In the genomic region with DNA sequence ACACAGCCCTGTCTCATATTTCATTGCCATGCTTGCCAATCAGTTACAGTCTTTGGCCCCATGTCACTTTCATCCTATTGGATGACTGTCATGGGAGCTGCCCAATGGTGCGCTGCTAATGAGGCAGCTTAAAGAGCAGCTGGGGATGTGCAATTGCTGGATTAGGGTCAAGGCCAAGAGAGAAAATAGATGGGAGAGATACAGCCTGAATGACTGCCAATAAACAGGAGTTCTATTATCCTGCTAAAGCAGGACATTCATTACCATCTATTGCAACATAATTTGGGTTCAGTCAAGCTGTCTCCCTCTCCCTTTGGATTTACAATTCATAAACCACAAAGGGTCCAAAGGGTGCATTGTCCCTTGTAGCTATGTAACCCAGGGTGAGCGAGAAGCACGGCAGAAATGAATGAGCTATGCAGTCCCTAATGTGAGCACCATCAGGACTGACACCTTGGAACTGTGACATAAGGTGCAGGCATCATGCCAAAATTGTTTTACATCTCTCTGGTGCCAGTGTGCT, we compare ENCODE assay signal across 11 mouse cellular contexts.
DNase-seq lines count a peak whose midpoint lies in the region; ATAC-seq and TF ChIP-seq lines count a peak whose summit lies in the region.
"Had no signal": no experiment of that assay in that cellular context is flagged by ENCODE, and none has a peak within 500 bp of the region (broad histone marks: within the 10 kb centered on the region; RNA-seq: fewer than 3 reads in every experiment).

No protein-coding gene starts in this region.

- no peaks in the 10 kb centered on the region for H3K27me3 ChIP-seq in forebrain, embryonic 11.5 days (ENCODE audit: control insufficient read depth, insufficient read depth, low read length)
- H3K27me3 ChIP-seq: heart, embryonic 13.5 days; limb, embryonic 12.5 days had no signal

- H3K27ac ChIP-seq in left cerebral cortex, adult 2 months, result no peak overlapping the region
- peak overlapping the region; percentile 41 for H3K27ac ChIP-seq in forebrain, embryonic 11.5 days (ENCODE audit: low read depth, low read length)
- H3K27ac ChIP-seq in gastrocnemius, adult 2 months, result no peak overlapping the region
- H3K27ac ChIP-seq: heart, embryonic 13.5 days; limb, embryonic 12.5 days had no signal

- H3K4me3 ChIP-seq in left cerebral cortex, adult 2 months, result no peak overlapping the region
- H3K4me3 ChIP-seq in forebrain, embryonic 11.5 days (ENCODE audit: low read depth, low read length), result no peak overlapping the region
- no peak overlapping the region for H3K4me3 ChIP-seq in gastrocnemius, adult 2 months
- H3K4me3 ChIP-seq: heart, embryonic 13.5 days; limb, embryonic 12.5 days had no signal

- peak; percentile 21 for DNase-seq in left cerebral cortex, adult 11 months (ENCODE audit: low spot score)
- no peak for DNase-seq in left cerebral cortex, adult 2 months (ENCODE audit: extremely low spot score in 1 of 2, low spot score in 2 of 2)
- peak; percentile 64 for DNase-seq in forebrain, embryonic 11.5 days (ENCODE audit: low spot score)
- DNase-seq in layer of hippocampus, adult 9-10 months (ENCODE audit: low spot score), result peak; percentile 17
- peak; percentile 95 for DNase-seq in retina, postnatal 1 day
- no peak for DNase-seq in gastrocnemius, adult 2 months
- DNase-seq: cerebellum, adult 11-12 months had no signal

- intact Hi-C loops in left cerebral cortex, adult 2 months (cut with DNase I), result no loop called here
- intact Hi-C loops in gastrocnemius, adult 2 months (cut with DNase I), result no loop called here

- H3K4me2 ChIP-seq in forebrain, embryonic 11.5 days (ENCODE audit: low read depth, low read length, severe bottlenecking), result no peak overlapping the region
- H3K4me2 ChIP-seq: heart, embryonic 13.5 days; limb, embryonic 12.5 days had no signal

- no peak for TF ChIP-seq CTCF in left cerebral cortex, adult 2 months (IDR thresholded peaks at IDR 0.05)
- no peak for TF ChIP-seq CTCF in gastrocnemius, adult 2 months (IDR thresholded peaks at IDR 0.05)

- no peaks in the 10 kb centered on the region for H3K9me3 ChIP-seq in forebrain, embryonic 11.5 days (ENCODE audit: control insufficient read depth, low read length)
- H3K9me3 ChIP-seq: heart, embryonic 13.5 days; limb, embryonic 12.5 days had no signal

- 35% methylated on average over 3 of the region's 3 CpGs for WGBS in forebrain, embryonic 11.5 days

- H3K9ac ChIP-seq in forebrain, embryonic 11.5 days (ENCODE audit: low read length), result no peak overlapping the region
- H3K9ac ChIP-seq: heart, embryonic 13.5 days; limb, embryonic 12.5 days had no signal

- peak; percentile 95 for ATAC-seq in forebrain, embryonic 11.5 days (replicated peaks; ENCODE audit: low FRiP score)
- ATAC-seq in megakaryocyte progenitor cell, adult 5-6 weeks (replicated peaks; ENCODE audit: poor library complexity), result no peak
- no peak for ATAC-seq in megakaryocyte, adult 5-6 weeks (ENCODE audit: poor library complexity, severe bottlenecking)

- H3K36me3 ChIP-seq in forebrain, embryonic 11.5 days (ENCODE audit: control insufficient read depth, insufficient read depth, low read length), result no peaks in the 10 kb centered on the region
- H3K36me3 ChIP-seq: heart, embryonic 13.5 days; limb, embryonic 12.5 days had no signal

- H3K4me1 ChIP-seq in forebrain, embryonic 11.5 days (replicated peaks; ENCODE audit: control insufficient read depth, insufficient read depth, low read length), result no peaks in the 10 kb centered on the region
- H3K4me1 ChIP-seq: heart, embryonic 13.5 days; limb, embryonic 12.5 days had no signal

Comparison
In these comparisons a context has a peak if more than half of its experiments do, and no peak if none do; other contexts are left out.
1. DNase-seq: peak in left cerebral cortex, adult 11 months (single experiment), forebrain, embryonic 11.5 days (single experiment), layer of hippocampus, adult 9-10 months (single experiment) and retina, postnatal 1 day (single experiment); none in left cerebral cortex, adult 2 months (0 of 2) and gastrocnemius, adult 2 months (single experiment).